Mouse (Mus musculus) testis, adult 2 months (tissue): ENCODE data around the gene Ptpdc1.

ENCODE experiments used
- CTCF ChIP-seq: fragments of 200-500 bp; IDR thresholded peaks from 2 replicates; pipeline ENCODE4 v1.5.1; 2012; ENCODE audit warnings: low read depth, mild to moderate bottlenecking, inconsistent platforms, low read length, moderate library complexity; ENCODE audit not compliant: control insufficient read depth, insufficient read depth, insufficient replicate concordance
- POLR2A ChIP-seq: fragments of 200-500 bp; IDR thresholded peaks from 2 replicates; pipeline ENCODE4 v1.6.1; 2012; ENCODE audit warnings: low read depth, mild to moderate bottlenecking, inconsistent platforms, low read length, moderate library complexity; ENCODE audit not compliant: control insufficient read depth

- no peak for TF ChIP-seq CTCF
- no peak for TF ChIP-seq POLR2A
These were observed 40.5 kb upstream of the Ptpdc1 start for GRCm38 (mm10) chr13:48665656-48666597.
